Mouse (Mus musculus) liver, embryonic 14.5 days (tissue): ENCODE data around the gene Kalrn. TPM values are rescaled to one million over a fixed set of nuclear protein-coding genes. Genes with fewer than 3 reads are reported as not detected.

ENCODE experiments used
- ATAC-seq: fragments of 200-750 bp; cut with Nextera tagmentation; 2 replicates; pipeline ENCODE4 v1.8.0; 2017; ENCODE audit warnings: moderate number of reproducible peaks, mild to moderate bottlenecking, moderate library complexity; ENCODE audit not compliant: insufficient read depth
- DNase-seq, 3 experiments: peaks; one replicate each; pipeline ENCODE4 v3.0.0-alpha.2; 2012 to 2013; ENCODE audit warnings: low read depth in 3 of 3, low spot score in 3 of 3
- H3K27ac ChIP-seq: fragments of 300-500 bp; sonication (generic); 2 replicates; pipeline ENCODE4 v1.5.1; 2014; ENCODE audit warnings: moderate library complexity, mild to moderate bottlenecking, control low read depth, inconsistent platforms
- H3K27me3 ChIP-seq: fragments of 300-500 bp; sonication (generic); 2 replicates; pipeline ENCODE4 v1.6.1; 2014; ENCODE audit warnings: mild to moderate bottlenecking, low read length, moderate library complexity; ENCODE audit not compliant: control insufficient read depth, insufficient read depth
- H3K36me3 ChIP-seq: fragments of 300-500 bp; sonication (generic); replicated peaks from 2 replicates; pipeline ENCODE4 v1.6.1; 2014; ENCODE audit warnings: low read depth; ENCODE audit not compliant: control insufficient read depth, insufficient read depth
- H3K4me1 ChIP-seq, 2 experiments: fragments of 200-500 bp in 1 of 2; fragments of 300-500 bp in 1 of 2; sonication (generic) in 1 of 2; replicated peaks; 2 replicates each; pipeline ENCODE4 v1.6.1; 2012 to 2014; ENCODE audit warnings: antibody characterized with exemption in 1 of 2, inconsistent platforms in 1 of 2, low read length in 1 of 2; ENCODE audit not compliant: control insufficient read depth in 2 of 2, insufficient read depth in 2 of 2
- H3K4me2 ChIP-seq: fragments of 300-500 bp; sonication (generic); 2 replicates; pipeline ENCODE4 v1.6.1; 2014; ENCODE audit warnings: low read depth, mild to moderate bottlenecking, control low read depth, moderate library complexity
- H3K4me3 ChIP-seq, 2 experiments: fragments of 200-500 bp in 1 of 2; fragments of 300-500 bp in 1 of 2; sonication (generic) in 1 of 2; 2 replicates each; pipeline ENCODE4 v1.5.1; 2012 to 2014; ENCODE audit warnings: low read depth in 2 of 2, low read length in 2 of 2, mild to moderate bottlenecking in 2 of 2, control low read depth in 1 of 2, inconsistent platforms in 1 of 2, moderate library complexity in 1 of 2; ENCODE audit not compliant: insufficient read depth in 1 of 2
- H3K9ac ChIP-seq: fragments of 300-500 bp; sonication (generic); replicated peaks from 2 replicates; pipeline ENCODE4 v1.6.1; 2014; ENCODE audit warnings: mild to moderate bottlenecking, control low read depth, moderate library complexity
- H3K9me3 ChIP-seq: fragments of 300-500 bp; sonication (generic); 2 replicates; pipeline ENCODE4 v1.6.1; 2016; ENCODE audit warnings: low read length, mixed read lengths; ENCODE audit not compliant: control insufficient read depth
- CTCF ChIP-seq: IDR thresholded peaks from 2 replicates; pipeline ENCODE4 v1.5.1; 2016; ENCODE audit warnings: antibody characterized with exemption, low read depth, control low read depth
- EP300 ChIP-seq: IDR thresholded peaks from 2 replicates; pipeline ENCODE4 v1.6.1; 2016; ENCODE audit warnings: antibody characterized with exemption, low read depth
- whole genome bisulfite sequencing: fragments of 180-500 bp; shearing (Covaris S2); extraction: QIAGEN DNeasy Blood & Tissue Kit; methylation state at CpG from one replicate; pipeline ENCODE4 v1.1.7; 2014; ENCODE audit not compliant: insufficient replicate concordance; 5-methylcytosine and 5-hydroxymethylcytosine counted together
- polyA plus RNA-seq, 2 experiments: library from polyadenylated mRNA; depleted of rRNA in 1 of 2; stranded (reverse) in 1 of 2; unstranded in 1 of 2; fragments of >200 nt; fragmentation: Nextera tagmentation in 1 of 2; extraction: Ambion mirVana in 1 of 2; gene quantifications; 2 replicates each; pipeline versions ENCODE4 v1.2.1 to v1.2.3; 2012 to 2014

The Kalrn gene
- polyA plus RNA-seq, 2 experiments, result 7.2 to 8.5 TPM

GRCm38 (mm10) chr16:34372103-34372741, 201.1 kb downstream of the Kalrn start:
- no peak for DNase-seq
- Histone ChIP-seq H3K36me3 (no peaks in the 10 kb centered on the region), H3K9ac (no peak overlapping the region), H3K27me3 (no peaks in the 10 kb centered on the region), H3K27ac (no peak overlapping the region), H3K4me3 (no peak overlapping the region), H3K4me1 (0 out of 4 replicates have a peak, but pooled peaks cover 0 to 2% of the 10 kb centered on the region in 2 experiments), H3K9me3 (no peaks in the 10 kb centered on the region), H3K4me2 (no peak overlapping the region)
- 52% methylated on average over 15 of the region's 15 CpGs for WGBS
- TF ChIP-seq CTCF (no peak), EP300 (no peak)
- ATAC-seq, result no peak

- no peak overlapping the region for H3K4me3 ChIP-seq
- 54% methylated on average over 4 of the region's 4 CpGs for WGBS
- H3K9me3 ChIP-seq, result no peaks in the 10 kb centered on the region
- no peaks in the 10 kb centered on the region for H3K4me1 ChIP-seq
- H3K36me3 ChIP-seq, result no peaks in the 10 kb centered on the region
- no peak overlapping the region for H3K27ac ChIP-seq
- DNase-seq (no peak), ATAC-seq (no peak)
- no peaks in the 10 kb centered on the region for H3K27me3 ChIP-seq
- H3K4me2 ChIP-seq, result no peak overlapping the region
- TF ChIP-seq CTCF (no peak), EP300 (no peak)
- no peak overlapping the region for H3K9ac ChIP-seq
Observed at GRCm38 (mm10) chr16:34359206-34359605, 214.1 kb downstream of the Kalrn start.

- no peak for TF ChIP-seq EP300
- TF ChIP-seq CTCF, result no peak
- Histone ChIP-seq H3K36me3 (no peaks in the 10 kb centered on the region), H3K9ac (no peak overlapping the region), H3K27me3 (no peaks in the 10 kb centered on the region), H3K9me3 (no peaks in the 10 kb centered on the region), H3K27ac (no peak overlapping the region), H3K4me3 (no peak overlapping the region), H3K4me2 (no peak overlapping the region), H3K4me1 (peaks cover 0 to 6% of the 10 kb centered on the region in 2 experiments; a peak in 2 of 4 replicates)
- DNase-seq, result no peak
- ATAC-seq, result no peak
- WGBS, result 48% methylated on average over 3 of the region's 3 CpGs
Observed at GRCm38 (mm10) chr16:34355547-34355946, 217.8 kb downstream of the Kalrn start.

- Histone ChIP-seq H3K27ac (no peak overlapping the region), H3K9me3 (no peaks in the 10 kb centered on the region), H3K4me3 (no peak overlapping the region), H3K4me1 (peaks cover 0 to 6% of the 10 kb centered on the region in 2 experiments; a peak in 2 of 4 replicates), H3K4me2 (no peak overlapping the region), H3K9ac (no peak overlapping the region), H3K27me3 (no peaks in the 10 kb centered on the region), H3K36me3 (no peaks in the 10 kb centered on the region)
- ATAC-seq (no peak), DNase-seq (no peak)
- 63% methylated on average over 3 of the region's 3 CpGs for WGBS
- no peak for TF ChIP-seq CTCF
Observed at GRCm38 (mm10) chr16:34354042-34354441, 219.3 kb downstream of the Kalrn start.

- Histone ChIP-seq H3K36me3 (no peaks in the 10 kb centered on the region), H3K27ac (no peak overlapping the region), H3K9ac (no peak overlapping the region), H3K4me3 (no peak overlapping the region), H3K27me3 (no peaks in the 10 kb centered on the region), H3K4me1 (peaks cover 0 to 6% of the 10 kb centered on the region in 2 experiments; a peak in 2 of 4 replicates), H3K9me3 (no peaks in the 10 kb centered on the region), H3K4me2 (no peak overlapping the region)
- WGBS, result 42% methylated on average over 6 of the region's 6 CpGs
- ATAC-seq, result peak; percentile 56; the same call in 1 of the 2 replicates
- TF ChIP-seq CTCF, result no peak
- TF ChIP-seq EP300, result no peak
- DNase-seq, result peak; percentile 11 to 17 (median 14)
Observed at GRCm38 (mm10) chr16:34352747-34353146, 220.6 kb downstream of the Kalrn start.
